Mouse (Mus musculus) left cerebral cortex, adult 11 months (tissue): ENCODE results near the gene Notum.

ENCODE experiments used
- DNase-seq: peaks from one replicate; pipeline ENCODE4 v3.0.0; 2022; ENCODE audit warnings: low spot score

Gene Notum

GRCm38 (mm10) chr11:120633520-120634343 is 27.2 kb downstream of the Notum start, which contains the start of gene Mafg:
Gene Mafg, minus strand, starts transcription at chr11:120633600.
- DNase-seq: peak; percentile 89

- no peak for DNase-seq
Measured at GRCm38 (mm10) chr11:120632559-120633519, 28.1 kb downstream of the Notum start.

GRCm38 (mm10) chr11:120631726-120632448 is 29.1 kb downstream of the Notum start:
- DNase-seq: no peak

GRCm38 (mm10) chr11:120630881-120631725 is 29.9 kb downstream of the Notum start:
- no peak for DNase-seq

GRCm38 (mm10) chr11:120630401-120630871 is 30.5 kb downstream of the Notum start:
- DNase-seq: no peak

- no peak for DNase-seq
Measured at GRCm38 (mm10) chr11:120629911-120630310, 31.1 kb downstream of the Notum start.

GRCm38 (mm10) chr11:120629341-120629730 is 31.6 kb downstream of the Notum start:
- DNase-seq: no peak

GRCm38 (mm10) chr11:120628601-120629340 is 32.2 kb downstream of the Notum start:
- DNase-seq: no peak

- DNase-seq: no peak
Measured at GRCm38 (mm10) chr11:120627468-120628300, 33.3 kb downstream of the Notum start.

- no peak for DNase-seq
Measured at GRCm38 (mm10) chr11:120626785-120627467, 34.0 kb downstream of the Notum start.

GRCm38 (mm10) chr11:120625152-120625775 is 35.7 kb downstream of the Notum start, which contains the start of gene Sirt7:
Gene Sirt7, minus strand, starts transcription at chr11:120625240.
- DNase-seq: no peak

GRCm38 (mm10) chr11:120624680-120625111 is 36.3 kb downstream of the Notum start:
- DNase-seq: peak; percentile 75

GRCm38 (mm10) chr11:120623961-120624679 is 36.9 kb downstream of the Notum start:
- DNase-seq: no peak

- no peak for DNase-seq
Measured at GRCm38 (mm10) chr11:120622805-120623204, 38.2 kb downstream of the Notum start.

GRCm38 (mm10) chr11:120620195-120620594 is 40.8 kb downstream of the Notum start:
- no peak for DNase-seq

- DNase-seq: no peak
Measured at GRCm38 (mm10) chr11:120618619-120619535, 42.1 kb downstream of the Notum start.
